In the genomic region with DNA sequence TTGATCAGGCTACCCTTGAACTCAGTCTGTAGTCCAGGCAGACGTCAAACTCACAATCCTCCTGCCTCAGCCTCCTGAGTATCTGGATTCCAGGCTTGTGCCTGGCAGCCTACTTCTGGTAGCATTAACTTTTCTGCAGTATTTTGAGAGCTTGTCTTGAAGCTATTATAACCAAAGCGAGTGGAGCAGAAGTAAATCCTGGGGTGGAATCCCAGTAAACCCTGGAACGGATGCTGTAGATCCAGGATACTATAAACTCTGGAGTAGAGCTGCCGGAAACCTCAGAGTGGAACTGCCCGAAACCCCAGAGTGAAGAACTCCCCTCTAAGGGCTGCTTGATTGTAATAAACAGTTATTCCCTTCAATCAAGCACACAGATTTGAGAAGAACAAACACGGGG, we compare ENCODE assay signal across 12 mouse cellular contexts. TPM values are rescaled to one million over a fixed set of nuclear protein-coding genes. Genes with fewer than 3 reads are reported as not detected.
DNase-seq lines count a peak whose midpoint lies in the region; ATAC-seq lines count a peak whose summit lies in the region.
"Had no signal": no experiment of that assay in that cellular context is flagged by ENCODE, and none has a peak within 500 bp of the region (broad histone marks: within the 10 kb centered on the region; RNA-seq: fewer than 3 reads in every experiment).

No protein-coding gene starts in this region.

- H3K9ac ChIP-seq in hindbrain, embryonic 14.5 days, result no peak overlapping the region
- H3K9ac ChIP-seq in hindbrain, embryonic 16.5 days (ENCODE audit: low read depth, low read length), result no peak overlapping the region
- H3K9ac ChIP-seq: stomach, embryonic 15.5 days had no signal

- H3K4me2 ChIP-seq in hindbrain, embryonic 14.5 days (replicated peaks), result no peak overlapping the region
- no peak overlapping the region for H3K4me2 ChIP-seq in hindbrain, embryonic 16.5 days (ENCODE audit: low read length)
- H3K4me2 ChIP-seq: stomach, embryonic 15.5 days had no signal

- H3K27ac ChIP-seq in hindbrain, embryonic 14.5 days, result no peak overlapping the region
- no peak overlapping the region for H3K27ac ChIP-seq in hindbrain, embryonic 16.5 days (ENCODE audit: low read depth, low read length)
- H3K27ac ChIP-seq: layer of hippocampus, adult 2 months; stomach, embryonic 15.5 days had no signal

- WGBS in hindbrain, embryonic 14.5 days, result 53% methylated on average over 6 of the region's 6 CpGs
- 52% methylated on average over 6 of the region's 6 CpGs for WGBS in hindbrain, embryonic 16.5 days

- ATAC-seq in hindbrain, embryonic 14.5 days (ENCODE audit: low FRiP score), result no peak
- ATAC-seq in hindbrain, embryonic 16.5 days, result no peak
- no peak for ATAC-seq in CD4-positive, CD25-positive, alpha-beta regulatory T cell, adult 4 months
- ATAC-seq: activated CD4-positive, CD25-positive, alpha-beta regulatory T cell, adult 4 months had no signal

- H3K27me3 ChIP-seq in hindbrain, embryonic 14.5 days (ENCODE audit: control insufficient read depth, insufficient read depth, low read length), result no peaks in the 10 kb centered on the region
- no peaks in the 10 kb centered on the region for H3K27me3 ChIP-seq in hindbrain, embryonic 16.5 days (replicated peaks; ENCODE audit: control insufficient read depth, insufficient read depth, low read length)

- no peaks in the 10 kb centered on the region for H3K36me3 ChIP-seq in hindbrain, embryonic 14.5 days (replicated peaks; ENCODE audit: control insufficient read depth, insufficient read depth)
- H3K36me3 ChIP-seq in hindbrain, embryonic 16.5 days (ENCODE audit: control insufficient read depth, insufficient read depth, low read length), result no peaks in the 10 kb centered on the region
- H3K36me3 ChIP-seq: stomach, embryonic 15.5 days had no signal

- no peaks in the 10 kb centered on the region for H3K9me3 ChIP-seq in hindbrain, embryonic 14.5 days (ENCODE audit: control insufficient read depth, low read length)
- no peaks in the 10 kb centered on the region for H3K9me3 ChIP-seq in hindbrain, embryonic 16.5 days (ENCODE audit: control insufficient read depth, low read length)
- H3K9me3 ChIP-seq: stomach, embryonic 15.5 days had no signal

- DNase-seq in hindbrain, embryonic 14.5 days (ENCODE audit: low spot score), result peak; percentile 73
- DNase-seq in 416B (ENCODE audit: low read depth), result peak; percentile 45
- DNase-seq in R1 (ENCODE audit: low read depth, low spot score), result peak; percentile 76
- peak; percentile 72 for DNase-seq in kidney, postnatal 14 days
- DNase-seq in thymus, postnatal 36 days, result no peak
- DNase-seq in urinary bladder, postnatal 36 days (ENCODE audit: low spot score in 2 of 2), result no peak

- peaks cover 16% of the 10 kb centered on the region for H3K4me1 ChIP-seq in hindbrain, embryonic 14.5 days (replicated peaks; ENCODE audit: control insufficient read depth, insufficient read depth, low read length)
- H3K4me1 ChIP-seq in hindbrain, embryonic 16.5 days (ENCODE audit: control insufficient read depth, insufficient read depth, low read depth, low read length), result peaks cover 9% of the 10 kb centered on the region
- H3K4me1 ChIP-seq: stomach, embryonic 15.5 days had no signal

- no peak overlapping the region for H3K4me3 ChIP-seq in hindbrain, embryonic 14.5 days (replicated peaks; ENCODE audit: low read length)
- no peak overlapping the region for H3K4me3 ChIP-seq in hindbrain, embryonic 16.5 days (ENCODE audit: low read length)
- H3K4me3 ChIP-seq: layer of hippocampus, adult 2 months; megakaryocyte, embryonic 14.5 days; stomach, embryonic 15.5 days had no signal

RNA-seq across cellular contexts. Expression of a gene that starts 9.7 kb away (rescaled TPM):
- polyA plus RNA-seq in hindbrain, embryonic 14.5 days (2014; fragmentation: Nextera tagmentation; extraction: Ambion mirVana), result 5.2 and 6.4 TPM in 2 replicates
- 7.9 and 8.1 TPM in 2 replicates for polyA plus RNA-seq in hindbrain, embryonic 16.5 days (2015; fragmentation: Nextera tagmentation; extraction: Ambion mirVana)
- not detected for polyA plus RNA-seq in CD4-positive, CD25-positive, alpha-beta regulatory T cell, adult 4 months (2017; shearing (Covaris generic))
- polyA plus RNA-seq: activated CD4-positive, CD25-positive, alpha-beta regulatory T cell, adult 4 months had no signal

RNA-seq across cellular contexts. Expression of a gene that starts 18.8 kb away (rescaled TPM):
- polyA plus RNA-seq in hindbrain, embryonic 14.5 days (2014; fragmentation: Nextera tagmentation; extraction: Ambion mirVana), result 8.8 and 13.6 TPM in 2 replicates
- polyA plus RNA-seq in hindbrain, embryonic 16.5 days (2015; fragmentation: Nextera tagmentation; extraction: Ambion mirVana), result 16.6 and 17.3 TPM in 2 replicates
- polyA plus RNA-seq in CD4-positive, CD25-positive, alpha-beta regulatory T cell, adult 4 months (2017; shearing (Covaris generic)), result not detected
- polyA plus RNA-seq: activated CD4-positive, CD25-positive, alpha-beta regulatory T cell, adult 4 months; stomach, embryonic 15.5 days had no signal

RNA-seq across cellular contexts. Expression of a gene that starts 51.4 kb away (rescaled TPM):
- 53.4 and 57.4 TPM in 2 replicates for polyA plus RNA-seq in hindbrain, embryonic 14.5 days (2014; fragmentation: Nextera tagmentation; extraction: Ambion mirVana)
- 100 and 108 TPM in 2 replicates for polyA plus RNA-seq in hindbrain, embryonic 16.5 days (2015; fragmentation: Nextera tagmentation; extraction: Ambion mirVana)
- polyA plus RNA-seq in CD4-positive, CD25-positive, alpha-beta regulatory T cell, adult 4 months (2017; shearing (Covaris generic)), result 10 to 100 TPM; 12.9 to 22.6 TPM

RNA-seq across cellular contexts. Expression of a gene that starts 56.9 kb away (rescaled TPM):
- 18.5 and 23.1 TPM in 2 replicates for polyA plus RNA-seq in hindbrain, embryonic 14.5 days (2014; fragmentation: Nextera tagmentation; extraction: Ambion mirVana)
- polyA plus RNA-seq in hindbrain, embryonic 16.5 days (2015; fragmentation: Nextera tagmentation; extraction: Ambion mirVana), result 21.6 and 23.7 TPM in 2 replicates
- 10 to 100 TPM; 12.2 to 16.9 TPM for polyA plus RNA-seq in CD4-positive, CD25-positive, alpha-beta regulatory T cell, adult 4 months (2017; shearing (Covaris generic))

Comparison
In these comparisons a context has a peak if more than half of its experiments do, and no peak if none do; other contexts are left out.
1. DNase-seq: peak in hindbrain, embryonic 14.5 days (single experiment), 416B (single experiment), R1 (single experiment) and kidney, postnatal 14 days (single experiment); none in thymus, postnatal 36 days (0 of 2) and urinary bladder, postnatal 36 days (0 of 2).